Mouse (Mus musculus) WW6 (cell line): ENCODE measurements around the gene Them5.

Experiments
- DNase-seq: peaks from one replicate; pipeline ENCODE4 v3.0.0-alpha.2; 2013; ENCODE audit warnings: low read depth, low spot score

Them5 gene

DNA sequence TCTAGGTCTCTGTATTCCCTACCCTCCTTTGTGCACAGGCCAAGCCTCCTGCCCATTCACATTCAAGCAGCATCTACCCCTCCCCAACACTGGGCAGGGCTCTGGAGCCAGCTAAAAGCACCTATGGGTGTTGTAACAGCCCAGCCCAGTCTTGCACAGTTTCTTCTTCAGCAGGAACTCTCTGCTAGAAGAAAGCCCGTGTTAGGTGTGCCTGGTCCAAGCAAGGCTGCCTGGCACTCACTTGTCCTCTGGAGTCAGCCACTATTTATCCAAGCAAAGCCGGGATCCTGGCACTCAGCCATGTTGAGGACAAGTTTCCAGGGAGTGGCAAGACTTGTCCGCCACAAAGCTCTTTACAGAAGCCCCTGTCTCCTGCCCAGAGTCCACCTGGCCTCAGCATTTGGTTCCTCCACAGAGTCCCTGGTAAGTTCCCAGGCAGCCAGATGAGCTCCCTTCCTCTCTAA lies at the start of gene Them5:
TSS of gene Them5 (plus strand) at position 141 of the 464 bp plus-strand sequence.
- no peak for DNase-seq

DNA sequence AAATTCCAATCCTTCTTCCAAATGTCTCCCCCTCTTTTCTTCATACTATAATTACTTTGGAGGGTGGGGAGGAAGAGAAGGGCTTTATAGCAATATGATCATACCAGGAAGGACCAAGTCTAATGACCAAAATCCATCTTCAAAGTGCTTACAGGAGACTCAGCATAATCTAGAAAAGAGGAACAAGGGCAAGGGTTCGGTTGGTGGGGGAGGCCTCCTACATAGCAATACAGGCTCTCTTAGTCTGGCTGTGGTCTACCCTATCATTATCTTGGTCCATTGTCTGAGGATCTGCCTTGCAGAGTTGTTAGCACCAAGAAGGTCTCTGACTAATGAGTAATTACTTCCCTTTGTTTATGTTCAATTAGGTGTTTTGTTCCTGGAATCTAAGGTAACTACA lies 36.4 kb upstream of the Them5 start:
- DNase-seq: no peak

DNA sequence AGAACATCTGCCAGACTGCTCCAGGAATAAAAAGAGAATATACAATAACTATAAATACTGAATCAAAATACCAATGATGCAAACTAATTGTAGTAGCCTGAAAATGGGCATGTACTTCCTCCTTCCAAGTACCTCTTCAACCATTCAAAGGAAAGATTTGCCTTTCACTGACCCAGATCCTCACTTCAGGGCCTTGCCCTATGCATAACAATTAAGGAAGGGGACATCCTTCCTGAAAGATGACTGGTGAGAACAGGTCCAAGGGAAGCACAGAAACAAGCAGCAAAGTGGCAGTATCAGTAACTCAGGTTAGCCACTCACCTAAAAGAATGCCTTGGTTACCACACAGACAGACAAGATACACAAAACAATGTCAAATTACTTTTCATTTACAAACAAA lies 34.9 kb upstream of the Them5 start:
- no peak for DNase-seq

DNA sequence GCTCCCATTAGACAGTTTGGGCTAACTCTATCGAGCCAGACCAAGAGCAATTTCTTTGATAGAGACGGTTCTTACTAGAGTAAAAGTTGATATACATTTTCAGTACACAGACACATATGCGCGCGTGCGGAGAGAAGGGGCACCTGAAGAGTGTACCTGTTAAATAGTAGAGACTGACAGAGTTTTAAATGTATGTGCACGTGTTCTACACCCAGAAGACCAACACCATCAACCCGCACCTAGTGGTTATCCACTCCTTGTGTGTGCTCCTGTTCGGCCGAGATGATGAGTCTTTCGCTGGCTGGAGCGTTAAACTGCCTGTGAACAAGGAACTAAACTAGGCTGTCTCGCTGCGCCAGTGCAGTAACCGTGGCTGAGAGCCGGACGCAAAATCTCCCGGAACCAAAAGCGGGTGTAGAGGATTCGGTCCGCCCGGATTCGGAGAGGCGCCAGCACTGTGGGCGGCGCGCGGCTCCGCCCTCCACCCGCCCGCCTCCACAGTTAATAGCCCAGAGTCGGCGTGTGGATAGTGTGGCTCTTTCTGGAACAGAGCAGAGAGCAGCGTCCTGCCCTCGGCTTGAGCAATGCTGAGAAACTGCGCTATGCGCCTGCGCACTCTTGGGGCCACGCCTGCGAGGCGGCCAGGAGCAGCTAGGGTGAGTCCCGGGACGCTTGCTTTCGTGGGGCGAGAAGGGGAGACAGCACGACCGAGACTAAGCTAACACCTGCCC lies 32.1 kb upstream of the Them5 start, which contains the start of gene Them4:
TSS of gene Them4 (plus strand) at position 457 of the 731 bp plus-strand sequence.
- DNase-seq: peak; percentile 91

- no peak for DNase-seq
Measured at GRCm38 (mm10) chr3:94310491-94310890, 31.4 kb upstream of the Them5 start.

- DNase-seq: no peak
Measured at GRCm38 (mm10) chr3:94310911-94311310, 31.0 kb upstream of the Them5 start.

- no peak for DNase-seq
Measured at GRCm38 (mm10) chr3:94311376-94311775, 30.5 kb upstream of the Them5 start.

GRCm38 (mm10) chr3:94328681-94329080 lies 13.2 kb upstream of the Them5 start:
- no peak for DNase-seq

GRCm38 (mm10) chr3:94334442-94334841 lies 7.5 kb upstream of the Them5 start:
- DNase-seq: no peak

DNA sequence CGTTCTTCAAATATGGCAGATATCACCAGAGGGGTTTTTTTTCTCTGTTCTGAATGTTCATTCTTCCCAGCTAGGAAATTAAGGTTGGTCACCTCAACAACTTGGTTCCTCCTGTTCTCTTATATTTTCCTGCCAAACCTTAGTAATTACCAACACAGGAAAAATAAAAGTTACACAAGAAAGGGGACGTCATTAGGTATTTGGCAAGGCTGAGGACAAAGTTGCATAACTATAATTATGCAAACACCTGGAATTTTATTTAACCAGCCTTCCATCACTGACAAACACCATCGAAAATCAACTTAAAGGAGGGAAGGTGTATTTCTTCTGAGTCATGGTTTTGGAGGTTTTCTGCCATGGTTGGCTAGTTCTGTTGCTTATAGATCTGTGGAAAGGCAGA lies 3.4 kb upstream of the Them5 start:
- DNase-seq: no peak

DNA sequence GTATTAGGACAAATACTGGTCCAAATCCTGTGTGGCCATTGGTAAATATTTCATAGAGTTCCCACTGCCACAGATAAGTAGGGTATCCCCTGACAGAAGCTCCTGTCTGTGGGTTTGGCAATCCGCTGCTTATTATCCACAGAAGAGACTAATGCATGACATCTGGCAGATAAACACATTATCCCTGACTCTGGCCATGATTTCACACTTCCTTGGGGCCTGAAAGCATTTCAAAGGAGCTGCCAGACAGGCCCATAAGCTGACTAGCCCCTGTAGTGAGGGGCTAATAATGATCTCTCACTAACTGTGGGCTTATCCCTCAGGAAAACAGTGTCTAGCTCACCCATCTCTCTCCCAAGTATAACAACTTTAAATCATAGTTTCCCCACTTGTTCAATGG lies 653 bp downstream of the Them5 start:
- no peak for DNase-seq

DNA sequence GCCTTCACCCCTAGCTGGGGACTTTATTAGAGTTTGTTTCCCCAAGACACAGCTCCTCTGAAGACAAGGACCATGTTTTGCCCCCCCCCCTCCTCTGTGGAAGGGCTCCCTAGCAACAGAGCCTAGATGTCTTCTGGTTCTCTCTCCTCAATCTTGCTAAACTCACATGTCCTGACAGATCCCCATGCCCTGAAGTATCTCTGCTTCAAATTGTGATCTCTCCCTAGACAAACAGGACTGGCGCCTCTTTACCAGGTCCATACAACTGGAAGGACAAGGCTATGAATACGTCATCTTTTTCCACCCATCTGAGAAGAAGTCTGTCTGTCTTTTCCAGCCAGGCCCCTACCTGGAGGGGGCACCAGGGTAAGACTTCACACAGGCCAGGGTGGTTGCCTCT lies 2.3 kb downstream of the Them5 start:
- DNase-seq: no peak

DNA sequence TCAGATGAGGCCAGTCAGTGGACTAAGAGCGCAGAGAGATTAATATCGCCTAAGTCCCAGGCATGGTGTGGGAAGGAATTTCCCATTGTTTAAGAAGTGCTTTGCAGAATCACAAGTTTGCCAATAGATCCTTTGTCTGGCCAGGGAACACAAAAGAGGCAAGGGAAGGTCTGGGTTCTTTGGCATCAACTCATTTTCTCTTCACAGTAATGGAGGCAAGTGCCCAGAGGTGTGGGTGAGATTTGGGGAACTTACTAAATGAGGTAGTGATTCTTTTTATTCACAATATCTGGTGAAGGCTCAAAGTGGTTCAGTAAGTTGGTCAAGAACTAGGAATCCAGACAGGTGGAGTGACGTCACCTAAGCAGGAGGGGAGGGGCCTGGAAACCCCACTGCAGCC lies 3.0 kb downstream of the Them5 start:
- DNase-seq: no peak

DNA sequence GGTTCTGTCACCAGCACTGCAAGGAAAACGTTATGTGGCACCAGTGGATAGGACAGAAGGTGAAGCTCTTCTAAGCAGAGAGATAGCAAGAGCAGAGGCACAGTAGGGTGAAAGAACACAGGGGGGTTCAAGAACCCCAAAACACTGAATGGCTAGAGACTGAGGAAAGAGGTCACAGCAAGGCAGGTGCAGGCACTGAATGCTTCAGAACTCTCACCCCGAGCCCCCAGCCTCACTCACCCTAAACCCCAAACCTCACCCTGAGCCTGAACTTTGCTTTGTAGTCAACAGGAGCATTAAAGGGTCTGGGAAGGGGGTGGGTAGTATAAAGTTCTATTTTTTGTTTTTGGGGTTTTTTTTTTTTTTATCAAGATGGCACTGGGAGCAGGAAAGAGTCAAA lies 6.2 kb downstream of the Them5 start:
- no peak for DNase-seq

DNA sequence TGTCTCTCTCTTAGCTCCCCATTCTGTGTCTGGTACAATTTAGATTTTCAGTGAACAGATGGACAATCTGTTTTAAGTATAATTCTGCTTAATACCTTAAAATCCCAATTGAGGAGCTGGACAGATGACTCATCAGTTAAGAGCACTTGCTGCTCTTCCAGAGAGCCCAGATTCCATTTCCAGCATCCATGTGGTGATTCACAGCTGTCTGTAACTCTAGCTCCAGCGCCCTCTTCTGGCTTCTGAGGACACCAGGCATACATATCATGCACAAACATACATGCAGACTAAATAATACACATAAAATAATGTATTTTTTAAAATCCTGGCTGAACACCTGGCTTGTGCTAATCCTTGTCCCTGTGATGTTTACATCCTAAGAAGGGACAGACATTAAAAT lies 18.9 kb downstream of the Them5 start:
- DNase-seq: no peak

- DNase-seq: no peak
Measured at GRCm38 (mm10) chr3:94362138-94362537, 20.2 kb downstream of the Them5 start, which contains the start of gene C2cd4d. C2cd4d (plus strand) TSS chr3:94362438.

- no peak for DNase-seq
Measured at GRCm38 (mm10) chr3:94363291-94364153, 21.6 kb downstream of the Them5 start.

DNA sequence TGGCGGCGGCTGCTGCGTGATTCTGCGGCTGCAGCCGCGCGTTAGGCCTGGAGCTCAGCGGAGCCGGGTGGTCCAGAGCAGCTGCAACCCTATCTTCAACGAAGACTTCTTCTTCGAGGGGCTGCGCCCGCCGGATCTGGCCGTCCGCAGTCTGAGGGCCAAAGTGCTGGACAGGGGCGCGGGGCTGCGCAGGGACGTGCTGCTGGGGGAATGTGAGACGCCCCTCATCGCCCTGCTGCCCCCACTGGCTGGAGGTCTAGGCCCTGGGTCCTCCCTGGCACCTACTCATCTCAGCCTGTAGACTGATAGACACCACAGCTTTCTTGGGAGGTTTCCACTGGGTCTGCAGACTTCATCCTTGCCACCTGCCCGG lies 22.2 kb downstream of the Them5 start:
- no peak for DNase-seq

GRCm38 (mm10) chr3:94366761-94367160 lies 24.9 kb downstream of the Them5 start:
- peak; percentile 59 for DNase-seq

DNA sequence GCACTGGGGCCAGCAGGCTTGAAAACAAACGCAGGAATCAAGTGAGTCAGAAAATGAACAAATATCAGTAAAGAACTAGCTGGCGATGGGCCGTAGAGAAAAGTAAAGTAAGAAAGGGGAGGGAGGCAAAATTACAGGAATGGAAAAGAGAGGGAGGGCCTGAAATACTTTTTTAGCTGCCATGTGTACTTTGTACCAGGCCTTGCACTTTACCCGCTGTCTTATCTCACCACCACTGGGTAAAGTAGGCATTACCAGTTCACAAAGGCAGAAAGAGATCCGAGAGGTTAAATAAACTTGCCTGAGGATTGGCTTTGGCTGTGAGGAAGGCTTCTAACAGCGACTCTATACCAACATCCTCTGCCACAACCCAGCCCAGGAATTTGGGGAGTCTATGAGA lies 25.6 kb downstream of the Them5 start:
- DNase-seq: no peak

DNA sequence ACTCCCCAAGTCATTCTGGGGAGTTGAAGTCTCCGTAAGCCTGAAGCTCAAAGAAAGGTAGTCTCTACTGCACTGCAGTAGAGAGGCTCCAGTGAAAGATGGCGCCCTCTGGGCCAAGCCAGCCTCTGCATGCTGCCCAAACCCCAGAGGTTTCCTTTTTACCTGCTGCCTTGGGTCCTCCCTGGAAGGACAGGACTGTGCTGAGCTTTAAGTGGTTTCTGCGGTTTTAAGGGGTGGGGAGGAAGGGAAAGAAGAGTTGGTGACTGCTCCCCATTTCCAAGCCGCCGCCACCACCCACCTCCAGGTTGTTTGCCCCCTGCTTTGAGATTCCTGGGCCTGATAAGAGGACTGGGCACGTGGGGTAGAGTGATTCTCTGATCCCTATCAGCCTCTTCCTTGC lies 26.7 kb downstream of the Them5 start:
- DNase-seq: no peak

GRCm38 (mm10) chr3:94369709-94370108 lies 27.8 kb downstream of the Them5 start:
- no peak for DNase-seq

GRCm38 (mm10) chr3:94371637-94372036 lies 29.7 kb downstream of the Them5 start:
- no peak for DNase-seq
